Comparison of ENCODE assay signal across 8 mouse cellular contexts in the genomic region with DNA sequence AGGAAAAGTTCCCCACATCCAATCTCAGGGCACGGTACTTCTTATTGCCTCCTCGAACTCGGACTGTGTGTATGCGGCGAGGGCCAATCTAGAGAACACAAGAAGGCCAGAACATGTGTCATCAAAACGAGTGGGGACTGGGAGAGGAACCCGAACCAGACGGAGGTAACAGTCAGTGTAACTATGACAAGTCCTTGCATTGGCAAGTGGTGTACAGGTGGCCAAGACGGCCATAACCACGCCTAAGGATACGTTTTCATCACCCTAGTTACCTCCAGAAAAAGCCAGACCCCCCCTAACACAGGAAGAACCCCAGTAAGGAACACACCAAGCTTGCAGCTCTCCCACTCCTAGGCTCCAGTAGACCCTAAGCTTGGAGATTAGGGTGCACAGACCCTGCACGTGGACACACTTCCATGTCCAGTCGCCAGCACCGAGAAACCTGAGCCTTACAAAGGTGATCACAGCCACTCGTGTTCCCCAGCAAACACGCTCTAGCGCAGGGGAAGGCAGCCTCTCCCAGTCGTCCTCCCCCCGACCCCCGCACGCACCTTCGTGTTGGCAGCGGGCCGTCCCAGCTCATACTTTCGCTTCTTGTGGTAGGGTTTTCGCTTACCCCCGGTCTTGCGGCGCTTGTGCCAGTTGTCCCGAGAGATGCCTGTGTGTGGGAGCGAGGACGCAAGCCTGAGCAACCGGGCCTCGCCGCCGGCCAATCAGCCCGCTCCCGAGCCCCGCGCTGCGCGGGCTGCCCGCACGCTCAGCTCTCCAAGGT. TPM values are rescaled to one million over a fixed set of nuclear protein-coding genes. Genes with fewer than 3 reads are reported as not detected.
DNase-seq lines count a peak whose midpoint lies in the region; ATAC-seq lines count a peak whose summit lies in the region.

No protein-coding gene starts in this region.

- 0 out of 2 replicates have a peak, but pooled peaks have one; percentile 14 for ATAC-seq in hindbrain, embryonic 14.5 days (ENCODE audit: low FRiP score)
- ATAC-seq in midbrain, embryonic 12.5 days (ENCODE audit: low FRiP score, low read depth) = no peak
- no peak for ATAC-seq in granulocyte monocyte progenitor cell, adult 5-6 weeks (replicated peaks; ENCODE audit: poor library complexity, severe bottlenecking)

- peak; percentile 40 for DNase-seq in adrenal gland, postnatal 10 days
- no peak for DNase-seq in adrenal gland, postnatal 14 days
- DNase-seq in right cerebral cortex, postnatal 4 days = peak; percentile 43
- DNase-seq in right cerebral cortex, postnatal 14 days = no peak
- DNase-seq in hindbrain, embryonic 14.5 days (ENCODE audit: low spot score) = no peak
- no peak for DNase-seq in embryo, embryonic 10 days (ENCODE audit: low spot score)

- 3% methylated on average over 44 of the region's 44 CpGs for WGBS in hindbrain, embryonic 14.5 days
- WGBS in midbrain, embryonic 12.5 days = 3% methylated on average over 44 of the region's 44 CpGs

- H3K27me3 ChIP-seq in hindbrain, embryonic 14.5 days (ENCODE audit: control insufficient read depth, insufficient read depth, low read length) = no peaks in the 10 kb centered on the region
- no peaks in the 10 kb centered on the region for H3K27me3 ChIP-seq in midbrain, embryonic 12.5 days

- H3K4me2 ChIP-seq in hindbrain, embryonic 14.5 days (replicated peaks) = peak overlapping the region; percentile 94
- H3K4me2 ChIP-seq in midbrain, embryonic 12.5 days (replicated peaks) = peak overlapping the region; percentile 86

- peak overlapping the region; percentile 97 for H3K9ac ChIP-seq in hindbrain, embryonic 14.5 days
- H3K9ac ChIP-seq in midbrain, embryonic 12.5 days (replicated peaks) = peak overlapping the region; percentile 88

- peaks cover 9% of the 10 kb centered on the region; the same call in 1 of the 2 replicates for H3K4me1 ChIP-seq in hindbrain, embryonic 14.5 days (replicated peaks; ENCODE audit: control insufficient read depth, insufficient read depth, low read length)
- peaks cover 21% of the 10 kb centered on the region for H3K4me1 ChIP-seq in midbrain, embryonic 12.5 days

- H3K9me3 ChIP-seq in hindbrain, embryonic 14.5 days (ENCODE audit: control insufficient read depth, low read length) = no peaks in the 10 kb centered on the region
- H3K9me3 ChIP-seq in midbrain, embryonic 12.5 days = no peaks in the 10 kb centered on the region

- H3K27ac ChIP-seq in hindbrain, embryonic 14.5 days = peak overlapping the region; percentile 94
- peak overlapping the region; percentile 94 for H3K27ac ChIP-seq in midbrain, embryonic 12.5 days (replicated peaks)

- peak overlapping the region; percentile 98 for H3K4me3 ChIP-seq in hindbrain, embryonic 14.5 days (replicated peaks; ENCODE audit: low read length)
- H3K4me3 ChIP-seq in midbrain, embryonic 12.5 days = peak overlapping the region; percentile 98

- peaks cover 48% of the 10 kb centered on the region for H3K36me3 ChIP-seq in hindbrain, embryonic 14.5 days (replicated peaks; ENCODE audit: control insufficient read depth, insufficient read depth)
- peaks cover 58% of the 10 kb centered on the region for H3K36me3 ChIP-seq in midbrain, embryonic 12.5 days

RNA-seq across cellular contexts. Expression of a gene that starts 0.8 kb away (rescaled TPM):
- total RNA-seq in adrenal gland, postnatal 10 days (2021) = 1,000 to 10,000 TPM; 1,173 to 1,206 TPM
- 935 and 1,177 TPM in 2 replicates for total RNA-seq in adrenal gland, postnatal 14 days (2021)
- polyA plus RNA-seq in hindbrain, embryonic 14.5 days (2014; fragmentation: Nextera tagmentation; extraction: Ambion mirVana) = 549 and 672 TPM in 2 replicates
- polyA plus RNA-seq in midbrain, embryonic 12.5 days (2016; fragmentation: Nextera tagmentation; extraction: Ambion mirVana) = 573 and 608 TPM in 2 replicates
- 4,230 and 5,237 TPM in 2 replicates for total RNA-seq in granulocyte monocyte progenitor cell, adult 5-6 weeks (2014; fragmentation: Nextera tagmentation)
- total RNA-seq in granulocyte monocyte progenitor cell, adult 5-6 weeks (2017) = 2,283 and 2,839 TPM in 2 replicates

RNA-seq across cellular contexts. Expression of a gene that starts 21.4 kb away (rescaled TPM):
- 10 to 100 TPM in 1 of 2 experiments, 1 to 10 TPM in 1; 4.2 to 13.5 TPM for total RNA-seq in adrenal gland, postnatal 10 days (2021)
- 8.4 and 19.0 TPM in 2 replicates for total RNA-seq in adrenal gland, postnatal 14 days (2021)
- 17.4 and 21.7 TPM in 2 replicates for polyA plus RNA-seq in hindbrain, embryonic 14.5 days (2014; fragmentation: Nextera tagmentation; extraction: Ambion mirVana)
- polyA plus RNA-seq in midbrain, embryonic 12.5 days (2016; fragmentation: Nextera tagmentation; extraction: Ambion mirVana) = 33.1 and 40.4 TPM in 2 replicates
- total RNA-seq in granulocyte monocyte progenitor cell, adult 5-6 weeks (2014; fragmentation: Nextera tagmentation) = 1.5 and 2.2 TPM in 2 replicates
- total RNA-seq in granulocyte monocyte progenitor cell, adult 5-6 weeks (2017) = 1.5 and 2.5 TPM in 2 replicates

RNA-seq across cellular contexts. Expression of a gene that starts 27.2 kb away (rescaled TPM):
- 1 to 10 TPM; 6.9 to 9.6 TPM for total RNA-seq in adrenal gland, postnatal 10 days (2021)
- total RNA-seq in adrenal gland, postnatal 14 days (2021) = 7.1 and 7.2 TPM in 2 replicates
- polyA plus RNA-seq in hindbrain, embryonic 14.5 days (2014; fragmentation: Nextera tagmentation; extraction: Ambion mirVana) = 8.6 and 10.3 TPM in 2 replicates
- polyA plus RNA-seq in midbrain, embryonic 12.5 days (2016; fragmentation: Nextera tagmentation; extraction: Ambion mirVana) = 73.7 and 78.0 TPM in 2 replicates
- total RNA-seq in granulocyte monocyte progenitor cell, adult 5-6 weeks (2014; fragmentation: Nextera tagmentation) = 15.8 and 23.5 TPM in 2 replicates
- 44.9 and 47.0 TPM in 2 replicates for total RNA-seq in granulocyte monocyte progenitor cell, adult 5-6 weeks (2017)

RNA-seq across cellular contexts. Expression of a gene that starts 28.6 kb away (rescaled TPM):
- total RNA-seq in adrenal gland, postnatal 10 days (2021) = not detected
- not detected in 2 replicates for total RNA-seq in adrenal gland, postnatal 14 days (2021)
- polyA plus RNA-seq in hindbrain, embryonic 14.5 days (2014; fragmentation: Nextera tagmentation; extraction: Ambion mirVana) = 0.82 and 1.6 TPM in 2 replicates
- polyA plus RNA-seq in midbrain, embryonic 12.5 days (2016; fragmentation: Nextera tagmentation; extraction: Ambion mirVana) = not detected in 2 replicates
- total RNA-seq in granulocyte monocyte progenitor cell, adult 5-6 weeks (2014; fragmentation: Nextera tagmentation) = 0.77 TPM in 1 of 2 replicates, not detected in the other
- not detected in 2 replicates for total RNA-seq in granulocyte monocyte progenitor cell, adult 5-6 weeks (2017)

RNA-seq across cellular contexts. Expression of a gene that starts 29.7 kb away (rescaled TPM):
- 1 to 10 TPM; 6.0 to 6.4 TPM for total RNA-seq in adrenal gland, postnatal 10 days (2021)
- 6.3 and 10.2 TPM in 2 replicates for total RNA-seq in adrenal gland, postnatal 14 days (2021)
- 3.1 and 3.2 TPM in 2 replicates for polyA plus RNA-seq in hindbrain, embryonic 14.5 days (2014; fragmentation: Nextera tagmentation; extraction: Ambion mirVana)
- polyA plus RNA-seq in midbrain, embryonic 12.5 days (2016; fragmentation: Nextera tagmentation; extraction: Ambion mirVana) = 3.8 and 4.2 TPM in 2 replicates
- total RNA-seq in granulocyte monocyte progenitor cell, adult 5-6 weeks (2014; fragmentation: Nextera tagmentation) = 5.0 and 14.5 TPM in 2 replicates
- total RNA-seq in granulocyte monocyte progenitor cell, adult 5-6 weeks (2017) = 6.9 and 7.2 TPM in 2 replicates

Comparison
In these comparisons a context has a peak if more than half of its experiments do, and no peak if none do; other contexts are left out.
1. DNase-seq: peak in adrenal gland, postnatal 10 days (single experiment) and right cerebral cortex, postnatal 4 days (single experiment); none in adrenal gland, postnatal 14 days (single experiment), right cerebral cortex, postnatal 14 days (single experiment), hindbrain, embryonic 14.5 days (single experiment) and embryo, embryonic 10 days (single experiment).